Mouse (Mus musculus) gastrocnemius, postnatal 10 days (tissue): Measurements from ENCODE around the gene Fndc3a. TPM values are rescaled to one million over a fixed set of nuclear protein-coding genes. Genes with fewer than 3 reads are reported as not detected.

Source experiments
- DNase-seq: peaks from one replicate; pipeline ENCODE4 v3.0.0; 2021; ENCODE audit warnings: mixed read lengths
- total RNA-seq, 2 experiments: library from RNA; stranded (reverse); gene quantifications; 2 replicates each; pipeline ENCODE4 v1.2.3; 2021

Fndc3a gene
- total RNA-seq, 2 experiments from 2014 or later, result 10.4 to 18.1 TPM

DNA sequence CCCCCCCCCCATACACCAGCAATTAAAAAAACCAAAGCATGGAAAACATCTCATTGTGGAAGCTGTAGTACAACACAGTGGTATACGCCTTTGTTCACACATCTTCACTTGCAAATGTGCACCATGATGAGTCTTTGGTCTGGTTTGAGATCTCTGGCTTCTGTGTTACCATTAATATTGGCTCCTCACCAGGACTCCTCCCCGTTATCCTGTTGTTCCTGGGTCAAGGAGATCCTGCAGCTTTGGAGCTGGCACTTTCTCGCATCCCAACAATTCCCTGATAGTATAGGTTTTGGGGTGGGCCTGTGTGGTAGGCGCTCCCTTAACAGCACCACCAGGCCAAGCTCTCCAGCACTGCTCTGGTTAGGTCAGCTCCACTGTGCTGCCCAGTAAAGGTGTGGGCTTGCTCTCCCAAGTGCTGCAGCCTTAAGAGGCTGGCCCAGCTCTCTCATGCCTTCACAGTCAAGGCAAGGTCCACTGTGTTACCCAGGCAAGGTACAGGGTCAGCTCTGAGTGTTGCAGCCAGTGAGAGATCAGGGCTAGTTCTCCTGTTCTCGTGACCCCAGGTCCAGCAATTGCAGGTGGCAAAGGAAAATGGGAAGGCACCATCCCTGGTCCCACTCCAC lies 173.3 kb downstream of the Fndc3a start:
- no peak for DNase-seq

DNA sequence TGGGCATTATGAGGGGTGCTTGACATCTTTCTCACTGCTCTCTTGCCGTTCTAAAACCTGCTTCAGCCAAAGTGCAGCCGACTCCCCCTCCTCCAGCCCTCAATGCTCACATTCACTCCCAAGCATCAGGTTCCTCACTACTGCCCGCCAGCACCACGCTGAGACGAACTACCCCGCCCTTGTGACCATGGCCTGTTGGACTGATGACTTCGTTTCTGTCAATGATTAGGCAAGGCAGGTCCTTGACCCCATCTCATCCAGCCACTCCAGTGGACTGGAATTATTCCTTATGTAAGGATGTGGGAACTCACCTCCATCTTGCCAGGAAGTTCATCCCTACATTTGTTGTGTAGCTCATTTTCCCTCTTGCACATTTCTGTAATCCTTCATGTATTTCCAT lies 175.9 kb downstream of the Fndc3a start:
- DNase-seq, result no peak

DNA sequence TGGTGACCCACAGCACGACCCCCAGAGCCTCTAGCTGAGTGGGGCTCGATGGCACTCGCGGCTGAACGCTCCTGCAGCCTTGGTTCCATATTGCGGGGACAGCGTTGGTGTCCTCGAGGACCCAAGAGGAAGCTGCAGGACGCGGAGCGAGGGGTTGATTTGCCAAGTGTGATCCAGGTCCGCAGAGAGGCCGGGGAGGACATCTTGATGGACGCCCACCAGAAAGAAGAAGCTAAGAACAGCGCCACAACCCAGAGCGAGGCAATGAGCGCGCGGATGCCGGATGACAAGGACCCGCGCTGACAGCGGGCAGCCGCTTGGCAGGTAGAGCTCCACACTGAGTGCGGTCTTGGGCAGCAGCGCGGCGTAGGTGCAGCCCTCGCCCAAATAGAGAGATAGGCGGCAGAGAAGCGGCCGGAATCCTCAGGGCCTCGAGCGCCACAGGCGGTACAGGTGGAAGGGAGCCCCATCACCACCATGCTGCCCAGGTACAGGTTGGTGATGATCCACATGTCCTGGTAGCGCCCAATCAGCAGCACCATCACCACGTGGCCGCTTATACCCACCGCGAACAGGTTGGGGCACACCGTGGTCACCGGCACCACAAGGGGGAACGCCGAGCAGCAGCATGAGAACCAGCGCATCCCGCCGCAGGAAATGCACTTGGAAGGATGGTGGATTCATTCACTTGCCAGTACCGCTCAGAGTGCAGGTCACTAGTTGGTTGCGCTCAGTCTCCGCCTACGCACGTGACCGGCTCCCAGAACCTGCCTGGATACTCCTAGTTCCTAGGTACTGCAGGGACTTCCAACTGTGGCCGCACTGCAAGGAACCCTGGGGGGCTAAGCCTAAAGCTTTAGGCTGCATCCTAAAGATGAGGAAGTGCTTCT lies 177.5 kb downstream of the Fndc3a start:
- no peak for DNase-seq

DNA sequence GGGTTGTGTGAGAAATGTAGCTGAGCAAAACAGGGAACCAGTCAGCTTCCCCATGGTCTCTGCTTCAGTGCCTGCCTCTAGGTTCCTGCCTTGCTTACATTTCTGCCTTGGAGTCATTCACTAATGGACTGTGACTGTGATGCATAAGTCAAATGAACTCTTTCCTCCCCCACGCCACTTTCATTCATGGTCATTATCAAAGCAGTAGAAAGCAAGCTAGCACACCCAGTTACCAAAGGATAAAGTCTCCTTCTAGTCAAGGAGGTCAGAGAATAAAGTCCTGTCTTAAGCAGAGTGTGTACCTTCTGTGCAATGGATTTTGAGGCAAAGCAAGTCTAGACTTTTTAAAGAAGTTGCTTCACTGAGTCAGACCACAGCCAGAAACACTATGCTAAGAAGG lies 182.7 kb downstream of the Fndc3a start:
- no peak for DNase-seq

DNA sequence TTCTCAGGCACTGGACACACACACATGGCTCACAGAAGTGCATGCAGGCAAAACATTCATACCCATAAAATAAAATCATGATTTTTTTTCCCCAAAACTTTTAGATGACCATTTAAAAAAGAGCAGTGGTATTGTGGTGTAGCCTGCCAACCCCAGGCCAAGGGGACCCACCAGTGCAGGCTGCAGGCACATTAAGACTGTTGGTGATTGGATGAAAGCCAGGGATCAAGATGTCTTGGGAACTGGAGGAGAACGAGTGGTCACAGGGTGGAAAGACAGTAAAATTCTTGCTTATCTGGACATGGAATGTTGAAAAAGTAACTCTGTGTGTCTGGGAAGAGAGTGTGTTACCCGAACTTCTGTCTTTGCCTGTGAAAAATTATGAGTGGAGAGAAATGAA lies 190.2 kb downstream of the Fndc3a start:
- DNase-seq, result no peak

DNA sequence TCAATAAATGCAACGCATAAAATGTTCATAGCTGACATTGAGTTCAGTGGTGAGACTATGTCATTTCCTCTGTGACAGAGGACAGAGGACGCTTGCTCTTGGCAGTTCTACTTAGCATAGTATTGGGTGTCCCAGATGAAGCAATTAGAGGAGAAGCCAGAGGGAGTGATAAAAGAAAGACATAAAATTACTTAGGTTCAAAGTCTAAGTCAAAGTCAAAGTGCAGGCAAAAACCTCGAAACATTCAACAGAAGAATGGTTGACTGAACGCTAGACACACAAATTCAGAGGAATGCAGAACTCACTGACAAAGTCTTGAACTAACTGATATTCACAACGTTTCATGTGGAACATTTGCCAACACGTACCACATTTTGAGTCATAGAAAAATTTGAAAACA lies 191.0 kb downstream of the Fndc3a start:
- DNase-seq, result no peak

DNA sequence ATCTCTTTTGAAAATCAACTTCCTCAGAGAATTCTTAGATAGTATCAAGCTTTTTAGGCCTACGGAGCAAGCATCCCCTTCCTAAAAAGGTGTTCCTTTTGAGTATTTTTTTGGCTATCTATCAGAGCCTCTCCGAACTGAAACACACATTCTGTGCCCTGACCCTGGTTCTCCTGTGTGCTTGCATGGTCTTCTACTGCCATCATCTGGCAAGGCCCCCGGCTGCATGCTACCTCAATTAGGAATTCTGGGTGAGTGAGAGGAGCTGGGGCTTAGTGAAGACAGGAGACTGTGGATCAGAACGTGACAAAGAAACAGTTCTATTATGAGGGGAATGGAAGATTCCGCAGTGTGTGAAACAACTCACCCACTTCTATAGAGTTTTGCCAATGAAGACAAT lies 193.4 kb downstream of the Fndc3a start:
- peak; percentile 27 for DNase-seq

DNA sequence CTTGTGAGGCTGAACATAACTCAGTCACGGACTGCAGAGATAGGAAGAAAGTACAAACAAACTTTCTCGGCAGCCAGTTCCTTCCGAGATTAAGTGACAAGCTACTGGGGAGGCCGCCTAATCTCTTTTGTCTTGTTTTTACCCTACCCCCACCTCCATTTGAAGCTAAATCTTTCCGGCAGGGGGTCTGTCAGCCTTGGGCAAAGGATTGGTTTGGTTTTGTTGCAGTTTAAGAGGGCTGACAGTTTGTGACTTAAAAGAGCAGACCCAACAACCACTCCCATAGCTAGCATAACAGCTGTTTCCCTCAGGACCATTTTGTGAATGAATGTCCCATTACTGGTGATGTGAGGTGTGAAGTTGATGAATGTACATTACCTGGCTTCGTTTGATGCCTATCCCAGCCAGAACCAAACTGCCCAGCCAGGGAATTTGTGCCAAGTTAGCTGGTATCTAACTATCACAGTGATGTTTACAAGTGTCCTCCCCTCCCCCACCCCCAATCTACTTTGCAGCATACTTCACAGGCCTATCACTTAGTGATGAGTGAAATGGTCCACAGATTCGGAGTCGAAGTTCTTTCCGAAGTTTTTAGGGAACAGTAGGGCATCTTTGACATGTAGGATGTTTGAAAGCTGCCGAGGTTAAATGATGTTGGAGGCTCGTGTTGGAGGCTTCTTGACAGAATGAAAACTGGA lies 202.9 kb downstream of the Fndc3a start:
- no peak for DNase-seq

DNA sequence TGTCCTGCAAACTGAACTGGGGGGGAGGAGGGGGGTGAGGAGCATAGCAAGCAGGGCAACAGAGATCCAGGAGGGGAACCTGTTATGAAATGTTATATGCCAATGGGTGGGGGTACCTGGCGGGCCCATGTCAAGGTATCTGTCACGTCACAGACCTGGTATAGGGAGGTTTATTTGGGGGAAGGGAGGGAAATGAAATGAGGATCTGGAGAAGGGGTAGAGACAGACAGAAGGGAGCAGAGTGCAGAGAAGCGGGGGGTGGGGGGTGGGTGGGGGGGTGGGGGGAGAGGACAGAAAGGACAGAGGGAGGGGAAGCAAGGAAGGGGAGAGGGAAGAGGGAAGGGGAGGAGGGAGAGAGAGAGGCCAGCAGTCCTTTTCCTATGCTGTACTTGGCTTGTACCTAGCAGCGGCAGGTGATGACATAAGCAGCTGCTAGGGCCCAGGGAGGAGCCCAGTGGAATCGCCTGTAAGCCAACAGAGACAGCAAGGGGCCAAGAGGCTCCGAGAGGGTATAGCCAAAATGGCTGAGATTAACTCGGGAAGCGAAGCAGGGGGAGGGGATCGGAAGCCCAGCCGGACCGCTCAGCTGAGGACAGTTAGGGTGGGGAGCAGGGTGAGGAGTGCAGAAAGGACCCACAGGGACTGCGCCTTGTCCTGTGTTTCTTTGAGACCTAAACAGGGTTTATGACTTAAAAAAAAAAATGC lies 203.6 kb downstream of the Fndc3a start:
- DNase-seq, result no peak

DNA sequence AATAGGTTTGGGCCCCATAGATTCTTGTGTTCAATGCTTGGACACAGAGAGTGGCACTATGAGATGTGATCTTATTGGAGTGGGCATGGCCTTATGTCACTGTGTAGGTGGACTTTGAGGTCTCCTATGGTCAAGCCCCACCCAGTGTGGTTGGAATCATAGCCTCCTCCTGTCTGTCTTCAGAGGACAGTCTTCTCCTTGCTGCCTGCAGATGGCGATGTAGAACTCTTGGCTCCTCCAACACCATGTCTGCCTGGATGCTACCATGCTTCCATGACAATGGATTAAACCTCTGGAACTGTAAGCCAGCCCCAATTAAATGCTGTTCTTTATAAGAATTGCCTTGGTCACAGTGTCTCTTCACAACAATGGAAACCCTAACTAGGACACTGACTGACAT lies 204.8 kb downstream of the Fndc3a start:
- no peak for DNase-seq

DNA sequence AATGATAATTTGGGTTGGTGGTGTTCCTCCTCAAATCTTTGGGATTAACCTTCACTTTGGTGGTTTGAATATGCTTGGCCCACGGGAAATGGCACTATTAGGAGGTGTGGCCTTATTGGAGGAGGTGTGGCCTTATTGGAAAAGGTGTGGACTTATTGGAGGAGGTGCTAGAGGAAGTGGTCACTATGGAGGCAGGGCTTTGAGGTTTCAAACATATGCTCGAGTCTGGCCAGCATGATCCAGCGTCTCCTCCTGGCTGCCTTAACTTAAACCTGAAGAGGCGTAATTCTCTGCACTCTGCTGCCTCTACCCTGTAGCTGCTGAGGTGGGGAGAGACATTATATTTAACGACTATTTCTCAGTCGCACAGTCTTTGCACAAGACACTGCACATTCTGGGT lies 206.6 kb downstream of the Fndc3a start:
- no peak for DNase-seq

DNA sequence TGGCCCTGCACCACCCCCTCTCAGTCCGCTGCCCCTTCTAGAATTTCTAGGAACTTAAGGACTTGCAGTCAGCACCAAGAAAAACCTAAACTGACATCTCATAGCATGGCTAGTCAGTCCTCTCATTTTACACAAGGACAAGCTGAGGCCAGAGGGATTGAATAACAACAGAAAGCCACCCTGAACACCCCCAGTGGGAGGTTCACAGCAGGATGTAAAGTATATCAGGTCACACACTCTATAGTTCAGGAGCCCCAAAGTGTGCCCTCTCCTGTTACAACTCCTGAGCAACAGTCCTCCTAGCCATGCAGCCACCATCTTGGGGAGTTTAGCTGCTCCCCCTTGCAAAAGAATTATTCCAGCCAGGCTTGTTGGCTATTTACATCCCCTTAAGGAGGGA lies 216.0 kb downstream of the Fndc3a start:
- no peak for DNase-seq

DNA sequence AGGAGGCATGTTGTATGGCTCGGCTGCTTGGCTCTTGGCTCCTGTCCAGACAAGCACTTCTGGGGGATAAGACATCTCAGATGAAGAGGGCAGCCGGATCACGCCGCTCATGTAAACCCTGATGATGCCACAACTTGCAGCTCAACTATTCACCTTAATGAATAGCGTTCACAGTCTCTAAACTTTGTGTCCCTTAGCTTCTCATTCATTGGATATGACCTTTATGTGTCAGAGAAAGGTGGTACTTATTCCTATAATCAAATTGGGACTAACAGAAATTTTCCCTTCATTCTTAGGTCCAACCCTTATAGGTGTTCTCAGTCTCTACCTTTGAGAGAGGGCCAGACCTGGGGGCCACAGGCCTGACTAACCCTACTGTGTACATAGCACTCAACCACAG lies 218.1 kb downstream of the Fndc3a start, which contains the start of gene Gm9195:
Gm9195 (minus strand) TSS at position 101 of the 400 bp plus-strand sequence.
- no peak for DNase-seq

DNA sequence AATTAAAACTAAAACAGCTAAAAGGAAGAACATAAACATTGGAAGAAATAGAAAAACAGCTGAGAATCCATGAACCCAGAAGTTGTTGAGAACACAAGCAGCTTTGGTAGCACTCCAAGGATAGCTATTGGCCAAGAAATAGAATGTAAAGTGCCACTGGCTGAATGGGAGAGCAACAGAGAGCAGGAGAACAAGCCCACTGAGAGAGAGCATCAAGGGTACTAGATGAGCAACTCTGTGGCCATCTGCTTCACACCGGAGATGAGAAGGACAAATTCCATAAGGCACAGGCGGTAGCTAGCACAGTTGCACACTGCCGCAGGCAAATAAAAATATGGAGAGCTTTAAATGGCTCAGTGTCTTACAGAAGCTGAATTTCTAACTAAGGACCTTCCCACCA lies 219.4 kb downstream of the Fndc3a start:
- DNase-seq, result no peak

Other genes with a start within 250 kb of the Fndc3a start
- gene Gm9195, start 218.2 kb downstream of the Fndc3a start, total RNA-seq, result not detected